In the genomic region with DNA sequence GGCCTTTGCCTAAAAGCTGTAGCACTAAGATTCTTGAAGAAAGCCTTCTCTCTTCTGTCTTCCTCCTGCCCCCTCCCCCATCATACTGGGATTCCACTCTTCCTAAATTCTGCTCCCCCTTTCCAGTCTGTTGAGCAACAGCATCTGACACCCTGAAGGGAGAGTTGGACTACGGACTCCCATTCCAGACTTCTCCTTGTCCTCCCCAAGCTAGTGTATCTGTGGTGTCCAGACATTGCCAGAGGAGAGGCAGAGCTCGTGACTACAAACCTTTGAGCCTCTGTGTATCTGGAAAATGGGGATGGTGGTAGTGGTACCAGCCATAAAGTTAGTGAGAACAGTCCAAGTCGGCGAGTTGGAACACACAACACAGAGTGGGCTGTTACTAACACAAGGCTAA, we compare ENCODE assay signal across 19 mouse cellular contexts. TPM values are rescaled to one million over a fixed set of nuclear protein-coding genes. Genes with fewer than 3 reads are reported as not detected.
DNase-seq lines count a peak whose midpoint lies in the region; ATAC-seq lines count a peak whose summit lies in the region.
"Had no signal": no experiment of that assay in that cellular context is flagged by ENCODE, and none has a peak within 500 bp of the region (broad histone marks: within the 10 kb centered on the region; RNA-seq: fewer than 3 reads in every experiment).

No protein-coding gene starts in this region.

- no peak for ATAC-seq in kidney, embryonic 16.5 days (ENCODE audit: low FRiP score, low TSS enrichment)
- ATAC-seq: hindbrain, embryonic 16.5 days had no signal

- no peak overlapping the region for H3K4me2 ChIP-seq in kidney, embryonic 16.5 days (replicated peaks; ENCODE audit: low read depth, low read length)
- H3K4me2 ChIP-seq: embryonic facial prominence, embryonic 15.5 days; forebrain, embryonic 12.5 days; heart, embryonic 12.5 days; hindbrain, embryonic 12.5 days had no signal

- no peaks in the 10 kb centered on the region for H3K36me3 ChIP-seq in kidney, embryonic 16.5 days (ENCODE audit: insufficient read depth, low read length)
- H3K36me3 ChIP-seq: embryonic facial prominence, embryonic 15.5 days; forebrain, embryonic 12.5 days; heart, embryonic 12.5 days; hindbrain, embryonic 12.5 days had no signal

- H3K27ac ChIP-seq in kidney, embryonic 16.5 days (ENCODE audit: low read length) = no peak overlapping the region
- H3K27ac ChIP-seq: embryonic facial prominence, embryonic 15.5 days; forebrain, embryonic 12.5 days; gastrocnemius, adult 2 months; hindbrain, embryonic 12.5 days had no signal

- no peaks in the 10 kb centered on the region for H3K9me3 ChIP-seq in kidney, embryonic 16.5 days (ENCODE audit: low read length)
- H3K9me3 ChIP-seq: embryonic facial prominence, embryonic 15.5 days; forebrain, embryonic 12.5 days; heart, embryonic 12.5 days; hindbrain, embryonic 12.5 days had no signal

- peaks cover 2% of the 10 kb centered on the region; the same call in 1 of the 2 replicates for H3K27me3 ChIP-seq in kidney, embryonic 16.5 days (ENCODE audit: insufficient read depth, low read length)
- H3K27me3 ChIP-seq: embryonic facial prominence, embryonic 15.5 days; heart, embryonic 12.5 days had no signal

- no peak overlapping the region for H3K9ac ChIP-seq in kidney, embryonic 16.5 days (replicated peaks; ENCODE audit: low read length)
- H3K9ac ChIP-seq: embryonic facial prominence, embryonic 15.5 days; forebrain, embryonic 12.5 days; heart, embryonic 12.5 days; hindbrain, embryonic 12.5 days had no signal

- DNase-seq in embryo, embryonic 11 days = peak; percentile 0
- DNase-seq in embryo, embryonic 10.5 days (ENCODE audit: low spot score) = no peak
- DNase-seq in kidney, adult 11 months = peak; percentile 30
- no peak for DNase-seq in kidney, adult 18-20 months
- DNase-seq in kidney, postnatal 25 days = peak; percentile 25 to 52
- no peak for DNase-seq in thymus, postnatal 36 days
- DNase-seq: adrenal gland, postnatal 14 days; B cell, adult 2 months; cerebellum, adult 11-12 months; cerebellum, adult 9-10 months; cerebellum, postnatal 25 days; gastrocnemius, adult 2 months had no signal

- H3K4me1 ChIP-seq in kidney, embryonic 16.5 days (ENCODE audit: insufficient read depth, low read length) = peaks cover 36% of the 10 kb centered on the region

- 81% methylated on average over 4 of the region's 4 CpGs for WGBS in kidney, embryonic 16.5 days

- no peak overlapping the region for H3K4me3 ChIP-seq in kidney, embryonic 16.5 days (ENCODE audit: low read length)
- H3K4me3 ChIP-seq: embryonic facial prominence, embryonic 15.5 days; erythroblast, embryonic 14.5 days; forebrain, embryonic 12.5 days; gastrocnemius, adult 2 months; heart, embryonic 12.5 days; hindbrain, embryonic 12.5 days had no signal

RNA-seq across cellular contexts. Expression of a gene that starts 52.6 kb away (rescaled TPM):
- 33.5 and 33.7 TPM in 2 replicates for polyA plus RNA-seq in kidney, embryonic 16.5 days (2015; fragmentation: Nextera tagmentation; extraction: Ambion mirVana)

RNA-seq across cellular contexts. Expression of a gene that starts 52.7 kb away (rescaled TPM):
- polyA plus RNA-seq in kidney, embryonic 16.5 days (2015; fragmentation: Nextera tagmentation; extraction: Ambion mirVana) = 36.3 and 39.8 TPM in 2 replicates

Comparison
In these comparisons a context has a peak if more than half of its experiments do, and no peak if none do; other contexts are left out.
1. DNase-seq: peak in embryo, embryonic 11 days (single experiment), kidney, adult 11 months (single experiment) and kidney, postnatal 25 days (2 of 2); none in embryo, embryonic 10.5 days (single experiment), kidney, adult 18-20 months (single experiment) and thymus, postnatal 36 days (0 of 2).